Mouse (Mus musculus): Measurements from ENCODE around the gene Bicc1. TPM values are rescaled to one million over a fixed set of nuclear protein-coding genes. Genes with fewer than 3 reads are reported as not detected.

The Bicc1 gene
- total and polyA plus RNA-seq, 2 experiments from 2014 or later, result 4.6 to 5.2 TPM

DNA sequence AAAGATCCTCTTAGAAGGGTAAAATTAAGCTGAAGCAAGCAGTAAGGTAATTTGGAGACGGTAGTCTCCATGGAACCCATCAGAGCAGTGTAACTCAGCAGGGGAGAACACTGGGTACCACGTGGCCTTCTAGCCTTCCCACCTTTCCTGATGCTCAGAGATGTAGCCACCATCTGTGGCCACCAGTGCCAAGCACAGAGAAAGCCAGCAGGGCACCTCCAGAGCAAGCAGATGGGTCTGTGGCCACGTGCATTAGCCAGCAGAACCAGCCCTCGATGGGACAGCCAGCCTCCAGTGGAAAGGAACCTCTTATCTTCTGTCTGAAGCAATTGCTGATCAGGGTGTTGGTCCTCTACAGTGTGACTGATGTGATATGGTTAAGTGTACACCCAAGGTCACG, 172.1 kb downstream of the Bicc1 start:
- H3K27me3 ChIP-seq (ENCODE audit: insufficient read depth, low read length), result no peaks in the 10 kb centered on the region
- ATAC-seq (no peak), DNase-seq (no peak)
- H3K9me3 ChIP-seq (ENCODE audit: low read length), result no peaks in the 10 kb centered on the region
- H3K4me2 ChIP-seq (ENCODE audit: low read depth), result no peak overlapping the region
- no peaks in the 10 kb centered on the region; the same call in 1 of the 2 replicates for H3K4me1 ChIP-seq (ENCODE audit: insufficient read depth)
- TF ChIP-seq CTCF (IDR thresholded peaks at IDR 0.05; ENCODE audit: low read depth), result no peak
- no peak overlapping the region for H3K27ac ChIP-seq (ENCODE audit: low read depth, low read length)
- no peak overlapping the region for H3K4me3 ChIP-seq (ENCODE audit: low read depth, low read length)
- H3K36me3 ChIP-seq (ENCODE audit: insufficient read depth), result no peaks in the 10 kb centered on the region
- 65% methylated on average over 5 of the region's 5 CpGs for WGBS
- H3K9ac ChIP-seq, result no peak overlapping the region

DNA sequence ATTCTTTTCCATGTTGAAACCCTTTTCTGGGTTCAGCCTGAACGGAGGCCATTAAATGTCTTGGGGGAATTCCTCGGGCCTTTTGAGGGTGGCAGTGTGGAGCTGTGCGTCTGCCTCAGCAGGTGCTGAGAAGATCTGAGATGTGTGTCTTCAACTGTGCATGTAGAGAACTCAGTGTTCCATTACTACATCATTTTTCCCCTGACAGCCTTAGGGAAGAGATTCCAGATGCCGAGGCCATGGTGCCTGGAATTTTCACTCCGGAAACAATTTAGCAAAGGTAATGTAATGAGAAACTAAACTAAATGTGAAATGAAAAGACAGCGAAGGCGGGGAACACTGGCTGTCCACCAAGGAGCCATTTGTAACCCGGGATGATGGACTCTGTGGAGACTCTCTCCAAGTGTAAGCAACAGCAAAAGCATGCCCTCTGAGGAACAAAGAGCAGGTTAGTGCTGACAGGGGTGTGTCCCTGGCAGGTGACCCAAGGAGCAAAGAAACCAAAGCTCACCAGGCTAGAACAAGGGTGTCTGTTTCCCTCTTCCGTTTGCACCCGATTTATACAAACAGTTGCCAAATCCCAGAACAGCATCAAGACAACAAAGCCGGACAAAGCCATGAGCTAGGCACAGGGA, 176.3 kb downstream of the Bicc1 start:
- no peak overlapping the region for H3K4me2 ChIP-seq (ENCODE audit: low read depth)
- no peaks in the 10 kb centered on the region for H3K9me3 ChIP-seq (ENCODE audit: low read length)
- H3K4me3 ChIP-seq (ENCODE audit: low read depth, low read length), result no peak overlapping the region
- H3K9ac ChIP-seq, result no peak overlapping the region
- no peaks in the 10 kb centered on the region for H3K36me3 ChIP-seq (ENCODE audit: insufficient read depth)
- 87% methylated on average over 11 of the region's 11 CpGs for WGBS
- no peaks in the 10 kb centered on the region for H3K27me3 ChIP-seq (ENCODE audit: insufficient read depth, low read length)
- ATAC-seq (no peak), DNase-seq (no peak)
- no peak overlapping the region for H3K27ac ChIP-seq (ENCODE audit: low read depth, low read length)
- TF ChIP-seq CTCF (IDR thresholded peaks at IDR 0.05; ENCODE audit: low read depth), result no peak
- no peaks in the 10 kb centered on the region for H3K4me1 ChIP-seq (ENCODE audit: insufficient read depth)

GRCm38 (mm10) chr10:70982156-70982555, 177.3 kb downstream of the Bicc1 start:
- Histone ChIP-seq H3K27ac (ENCODE audit: low read depth, low read length) (no peak overlapping the region), H3K9ac (no peak overlapping the region), H3K4me2 (ENCODE audit: low read depth) (no peak overlapping the region), H3K27me3 (ENCODE audit: insufficient read depth, low read length) (no peaks in the 10 kb centered on the region), H3K4me1 (ENCODE audit: insufficient read depth) (no peaks in the 10 kb centered on the region), H3K9me3 (ENCODE audit: low read length) (no peaks in the 10 kb centered on the region), H3K4me3 (ENCODE audit: low read depth, low read length) (no peak overlapping the region), H3K36me3 (ENCODE audit: insufficient read depth) (no peaks in the 10 kb centered on the region)
- DNase-seq (no peak), ATAC-seq (no peak)
- 93% methylated on average over 7 of the region's 7 CpGs for WGBS
- TF ChIP-seq CTCF (IDR thresholded peaks at IDR 0.05; ENCODE audit: low read depth), result no peak

DNA sequence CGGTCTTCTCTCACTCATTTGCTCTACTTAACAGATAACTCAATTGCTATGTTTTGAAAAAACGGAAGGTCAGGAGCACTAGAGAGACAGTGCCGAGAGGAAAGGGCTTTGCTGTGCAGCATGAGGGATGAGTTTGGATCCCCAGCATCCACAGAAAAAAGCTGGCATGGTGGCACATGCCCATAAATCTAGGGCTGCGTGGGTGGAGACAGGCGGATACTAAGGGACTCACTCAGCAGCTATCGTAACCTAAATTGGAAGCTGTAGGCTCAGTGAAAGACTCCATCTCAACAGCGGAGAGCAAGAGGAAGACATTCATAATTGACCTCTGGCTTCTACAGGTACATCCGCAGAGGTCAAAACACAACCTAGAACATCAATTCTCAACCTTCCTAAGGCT, 179.8 kb downstream of the Bicc1 start:
- ATAC-seq (no peak), DNase-seq (no peak)
- Histone ChIP-seq H3K27me3 (ENCODE audit: insufficient read depth, low read length) (no peaks in the 10 kb centered on the region), H3K9ac (no peak overlapping the region), H3K4me2 (ENCODE audit: low read depth) (no peak overlapping the region), H3K27ac (ENCODE audit: low read depth, low read length) (no peak overlapping the region), H3K36me3 (ENCODE audit: insufficient read depth) (no peaks in the 10 kb centered on the region), H3K4me1 (ENCODE audit: insufficient read depth) (no peaks in the 10 kb centered on the region), H3K4me3 (ENCODE audit: low read depth, low read length) (no peak overlapping the region), H3K9me3 (ENCODE audit: low read length) (no peaks in the 10 kb centered on the region)
- TF ChIP-seq CTCF (IDR thresholded peaks at IDR 0.05; ENCODE audit: low read depth), result no peak
- WGBS, result 97% methylated on average over 8 of the region's 8 CpGs

DNA sequence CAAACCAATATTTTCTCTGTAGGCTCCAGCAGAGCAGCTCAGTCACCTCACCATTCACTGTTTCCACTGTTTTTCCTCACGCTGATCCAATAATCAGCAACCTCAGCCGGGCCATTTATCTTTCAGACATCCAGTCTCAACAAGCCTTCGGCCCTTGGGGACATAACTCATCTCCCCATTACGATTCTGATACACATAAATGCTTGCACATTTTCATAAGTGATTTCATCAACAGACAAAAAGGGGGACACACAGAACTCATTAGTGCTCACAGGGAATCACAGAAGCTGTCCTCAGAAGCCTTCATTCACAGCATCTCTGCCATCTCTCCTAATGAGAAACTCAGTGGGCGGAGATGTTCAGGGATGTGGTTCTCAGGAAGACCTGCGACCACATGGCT, 182.4 kb downstream of the Bicc1 start:
- no peak for TF ChIP-seq CTCF (IDR thresholded peaks at IDR 0.05; ENCODE audit: low read depth)
- no peaks in the 10 kb centered on the region for H3K27me3 ChIP-seq (ENCODE audit: insufficient read depth, low read length)
- WGBS, result 80% methylated on average over 6 of the region's 6 CpGs
- no peak overlapping the region for H3K4me2 ChIP-seq (ENCODE audit: low read depth)
- no peak overlapping the region for H3K9ac ChIP-seq
- DNase-seq (no peak), ATAC-seq (no peak)
- no peaks in the 10 kb centered on the region for H3K9me3 ChIP-seq (ENCODE audit: low read length)
- no peak overlapping the region for H3K27ac ChIP-seq (ENCODE audit: low read depth, low read length)
- no peak overlapping the region for H3K4me3 ChIP-seq (ENCODE audit: low read depth, low read length)
- H3K36me3 ChIP-seq (ENCODE audit: insufficient read depth), result no peaks in the 10 kb centered on the region
- H3K4me1 ChIP-seq (ENCODE audit: insufficient read depth), result no peaks in the 10 kb centered on the region

DNA sequence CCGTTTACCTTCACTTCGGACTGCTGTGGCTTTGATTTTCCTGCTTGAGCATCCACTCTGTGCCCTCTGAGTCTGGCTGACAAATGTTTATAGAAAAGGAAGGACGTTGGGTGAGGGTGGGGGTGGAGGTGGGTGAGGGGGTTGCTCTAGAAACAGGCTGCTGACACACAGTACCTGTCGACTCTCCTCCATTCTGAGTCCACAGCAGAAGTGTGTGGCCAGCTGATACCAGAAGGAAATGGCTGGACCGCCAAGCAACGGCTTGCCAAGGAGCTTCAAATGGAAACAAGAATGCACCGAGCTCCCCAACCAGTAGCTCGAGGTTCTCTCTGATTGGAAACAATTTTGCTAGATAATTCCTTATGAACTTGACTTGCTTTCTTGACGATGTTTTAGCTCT, 182.9 kb downstream of the Bicc1 start:
- Histone ChIP-seq H3K27me3 (ENCODE audit: insufficient read depth, low read length) (no peaks in the 10 kb centered on the region), H3K4me2 (ENCODE audit: low read depth) (no peak overlapping the region), H3K4me3 (ENCODE audit: low read depth, low read length) (no peak overlapping the region), H3K27ac (ENCODE audit: low read depth, low read length) (no peak overlapping the region), H3K9me3 (ENCODE audit: low read length) (no peaks in the 10 kb centered on the region), H3K9ac (no peak overlapping the region), H3K36me3 (ENCODE audit: insufficient read depth) (no peaks in the 10 kb centered on the region), H3K4me1 (ENCODE audit: insufficient read depth) (no peaks in the 10 kb centered on the region)
- TF ChIP-seq CTCF (IDR thresholded peaks at IDR 0.05; ENCODE audit: low read depth), result no peak
- 72% methylated on average over 9 of the region's 9 CpGs for WGBS
- ATAC-seq (no peak), DNase-seq (no peak)

DNA sequence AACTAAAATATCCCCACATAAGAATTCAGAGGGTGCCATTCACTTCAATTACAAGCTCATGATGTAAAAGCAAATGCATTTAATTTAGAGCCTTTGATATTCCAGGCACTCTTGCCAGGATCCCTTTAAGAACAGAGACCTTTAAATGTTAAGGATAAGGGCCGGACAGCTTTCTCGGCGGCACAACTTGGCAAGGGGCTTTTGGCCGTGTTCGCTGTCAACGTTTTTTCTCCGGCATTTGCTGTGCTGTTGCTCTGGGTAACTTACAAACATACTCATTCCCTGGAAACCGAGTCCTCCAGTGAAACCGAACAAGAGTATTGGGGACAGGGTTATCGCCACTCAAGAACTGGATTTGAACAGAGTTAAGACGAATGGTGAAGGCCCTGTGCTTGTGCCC, 188.3 kb downstream of the Bicc1 start:
- no peaks in the 10 kb centered on the region for H3K36me3 ChIP-seq (ENCODE audit: insufficient read depth)
- H3K4me1 ChIP-seq (ENCODE audit: insufficient read depth), result no peaks in the 10 kb centered on the region
- H3K9me3 ChIP-seq (ENCODE audit: low read length), result no peaks in the 10 kb centered on the region
- H3K4me3 ChIP-seq (ENCODE audit: low read depth, low read length), result no peak overlapping the region
- TF ChIP-seq CTCF (IDR thresholded peaks at IDR 0.05; ENCODE audit: low read depth), result no peak
- peak; percentile 27; the same call in 1 of the 2 replicates for ATAC-seq
- H3K27me3 ChIP-seq (ENCODE audit: insufficient read depth, low read length), result no peaks in the 10 kb centered on the region
- H3K9ac ChIP-seq, result no peak overlapping the region
- H3K4me2 ChIP-seq (ENCODE audit: low read depth), result no peak overlapping the region
- H3K27ac ChIP-seq (ENCODE audit: low read depth, low read length), result no peak overlapping the region
- WGBS, result 54% methylated on average over 11 of the region's 11 CpGs
- DNase-seq, result peak; percentile 58
